Mouse (Mus musculus): Measurements from ENCODE around the gene Ctsa.
"Not testable (repeated sequence)": the region's sequence is repeated elsewhere in the genome, so short reads cannot be mapped to it uniquely, and the experiment has no call there.

DNA sequence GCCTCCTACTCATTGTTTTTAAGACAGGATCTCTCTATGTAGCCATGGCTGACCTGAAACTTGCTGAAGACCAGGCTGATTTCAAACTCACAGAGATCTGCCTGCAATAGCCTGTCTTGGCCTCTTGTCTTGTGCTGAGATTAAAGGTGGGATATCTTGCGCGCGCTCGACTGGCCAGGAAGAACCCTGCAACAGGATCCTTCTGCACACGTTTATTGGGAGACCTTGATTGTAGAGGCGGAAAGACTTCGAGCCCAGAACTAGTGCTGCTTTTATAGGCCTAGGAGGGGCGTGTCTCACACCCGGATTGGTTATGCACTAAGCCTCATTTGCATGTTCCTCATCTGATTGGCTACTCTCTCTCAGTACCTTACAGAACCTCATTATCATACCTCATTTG lies 30.7 kb downstream of the Ctsa start:
- not testable (repeated sequence) for TF ChIP-seq CTCF, EP300 (IDR thresholded peaks at IDR 0.05; ENCODE audit: low read depth)

Data from heart, postnatal 0 days (tissue).